Mouse (Mus musculus) forebrain, embryonic 11.5 days (tissue): ENCODE results near the gene Mmp1b. TPM values are rescaled to one million over a fixed set of nuclear protein-coding genes. Genes with fewer than 3 reads are reported as not detected.

Source experiments
- polyA plus RNA-seq: library from polyadenylated mRNA; unstranded; fragments of >200 nt; fragmentation: Nextera tagmentation; extraction: Ambion mirVana; gene quantifications from 2 replicates; pipeline ENCODE4 v1.2.1, GENCODE M21; 2014

Gene Mmp1b
- polyA plus RNA-seq, 1 experiment from 2014 or later: not detected

Other genes with a start within 250 kb of the Mmp1b start
- gene Dync2h1, start 203.6 kb downstream of the Mmp1b start, polyA plus RNA-seq: 27.8 and 34.8 TPM in 2 replicates
- gene Dcun1d5, start 203.5 kb downstream of the Mmp1b start, polyA plus RNA-seq: 140 and 141 TPM in 2 replicates
- not detected in 2 replicates for gene Mmp13, start 115.5 kb downstream of the Mmp1b start, polyA plus RNA-seq
- not detected in 2 replicates for gene Mmp12, start 43.7 kb downstream of the Mmp1b start, polyA plus RNA-seq
- not detected in 2 replicates for gene Mmp3, start 57.8 kb upstream of the Mmp1b start, polyA plus RNA-seq
- gene Mmp10, start 114.3 kb upstream of the Mmp1b start, polyA plus RNA-seq: not detected in 2 replicates
- gene Mmp8, start 170.4 kb upstream of the Mmp1b start, polyA plus RNA-seq: not detected in 2 replicates
- not detected in 2 replicates for gene Mmp27, start 183.3 kb upstream of the Mmp1b start, polyA plus RNA-seq
- gene Mmp20, start 240.2 kb upstream of the Mmp1b start, polyA plus RNA-seq: not detected in 2 replicates